Mouse (Mus musculus) MN1 (cell line): ENCODE results near the gene Rhox4c.
"Not testable (repeated sequence)": the region's sequence is repeated elsewhere in the genome, so short reads cannot be mapped to it uniquely, and the experiment has no call there.

ENCODE experiments used
- DNase-seq: peaks from one replicate; pipeline ENCODE4 v3.0.0-alpha.2; 2016; ENCODE audit warnings: low spot score

Rhox4c gene

GRCm38 (mm10) chrX:37480037-37480436, at the start of gene Rhox4c:
TSS of gene Rhox4c (plus strand) at chrX:37480337.
- not testable (repeated sequence) for DNase-seq

GRCm38 (mm10) chrX:37432194-37432593, 47.9 kb upstream of the Rhox4c start, which contains the start of gene Rhox4b:
TSS of gene Rhox4b (plus strand) at chrX:37432494.
- not testable (repeated sequence) for DNase-seq

- not testable (repeated sequence) for DNase-seq
These were observed 26.8 kb upstream of the Rhox4c start, which contains the start of gene Rhox2c for GRCm38 (mm10) chrX:37453380-37453779. TSS of gene Rhox2c (plus strand) at chrX:37453680.

GRCm38 (mm10) chrX:37458285-37458684, 21.9 kb upstream of the Rhox4c start, which contains the start of gene Rhox3c:
TSS of gene Rhox3c (plus strand) at chrX:37458585.
- DNase-seq = not testable (repeated sequence)

GRCm38 (mm10) chrX:37514059-37514458, 33.9 kb downstream of the Rhox4c start, which contains the start of gene Rhox4d:
TSS of gene Rhox4d (plus strand) at chrX:37514359.
- DNase-seq = not testable (repeated sequence)

- not testable (repeated sequence) for DNase-seq
These were observed 50.0 kb downstream of the Rhox4c start, which contains the start of gene Rhox2e for GRCm38 (mm10) chrX:37530152-37530551. TSS of gene Rhox2e (plus strand) at chrX:37530452.
